Mouse (Mus musculus) hindbrain, embryonic 16.5 days (tissue): ENCODE results near the gene Treml1. TPM values are rescaled to one million over a fixed set of nuclear protein-coding genes. Genes with fewer than 3 reads are reported as not detected.

Experiments
- ATAC-seq: fragments of 200-750 bp; cut with Nextera tagmentation; 2 replicates; pipeline ENCODE4 v1.8.0; 2017; ENCODE audit warnings: moderate TSS enrichment, moderate library complexity
- H3K27ac ChIP-seq: fragments of 300-500 bp; sonication (generic); 2 replicates; pipeline ENCODE4 v1.5.1; 2014; ENCODE audit warnings: low read depth, mild to moderate bottlenecking, control low read depth, low read length, moderate library complexity
- H3K27me3 ChIP-seq: fragments of 300-500 bp; sonication (generic); replicated peaks from 2 replicates; pipeline ENCODE4 v1.6.1; 2014; ENCODE audit warnings: low read length; ENCODE audit not compliant: control insufficient read depth, insufficient read depth
- H3K36me3 ChIP-seq: fragments of 300-500 bp; sonication (generic); 2 replicates; pipeline ENCODE4 v1.6.1; 2014; ENCODE audit warnings: mild to moderate bottlenecking, low read length, moderate library complexity, mixed read lengths; ENCODE audit not compliant: control insufficient read depth, insufficient read depth
- H3K4me1 ChIP-seq: fragments of 300-500 bp; sonication (generic); 2 replicates; pipeline ENCODE4 v1.6.1; 2014; ENCODE audit warnings: low read depth, low read length; ENCODE audit not compliant: control insufficient read depth, insufficient read depth
- H3K4me2 ChIP-seq: fragments of 300-500 bp; sonication (generic); 2 replicates; pipeline ENCODE4 v1.6.1; 2014; ENCODE audit warnings: mild to moderate bottlenecking, low read length, control low read depth, moderate library complexity
- H3K4me3 ChIP-seq: fragments of 300-500 bp; sonication (generic); 2 replicates; pipeline ENCODE4 v1.5.1; 2014; ENCODE audit warnings: mild to moderate bottlenecking, low read length, control low read depth, moderate library complexity
- H3K9ac ChIP-seq: fragments of 300-500 bp; sonication (generic); 2 replicates; pipeline ENCODE4 v1.6.1; 2014; ENCODE audit warnings: low read depth, mild to moderate bottlenecking, control low read depth, low read length, moderate library complexity
- H3K9me3 ChIP-seq: fragments of 300-500 bp; sonication (generic); 2 replicates; pipeline ENCODE4 v1.6.1; 2014; ENCODE audit warnings: mild to moderate bottlenecking, low read length, moderate library complexity; ENCODE audit not compliant: control insufficient read depth
- WGBS: fragments of 180-500 bp; shearing (Covaris S2); extraction: QIAGEN DNeasy Blood & Tissue Kit; methylation state at CpG from one replicate; pipeline ENCODE4 v1.1.7; 2014; 5-methylcytosine and 5-hydroxymethylcytosine counted together
- polyA plus RNA-seq: library from polyadenylated mRNA; unstranded; fragments of >200 nt; fragmentation: Nextera tagmentation; extraction: Ambion mirVana; gene quantifications from 2 replicates; pipeline ENCODE4 v1.2.1, GENCODE M21; 2015

The Treml1 gene
- polyA plus RNA-seq, 1 experiment from 2014 or later = 0.49 TPM

DNA sequence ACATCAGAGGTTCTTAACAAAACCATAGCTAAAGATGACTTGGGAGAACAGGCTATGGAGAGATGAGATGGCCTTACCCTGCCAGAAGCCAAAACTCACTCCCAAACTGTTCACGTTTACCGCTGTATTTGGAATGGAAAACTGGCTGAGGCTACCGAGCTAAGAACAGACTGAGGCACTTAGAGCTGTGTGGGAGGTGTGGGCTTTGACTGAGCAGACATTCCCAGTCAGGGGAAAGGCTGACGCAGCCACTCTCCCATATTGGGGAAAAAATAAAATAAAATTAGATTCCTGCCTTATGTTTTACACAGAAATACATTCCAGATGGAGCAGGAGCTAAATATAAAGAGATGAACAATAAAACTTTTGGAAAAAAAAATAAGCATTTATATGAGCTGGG lies 33.1 kb upstream of the Treml1 start:
- 88% methylated on average over 4 of the region's 4 CpGs for WGBS

DNA sequence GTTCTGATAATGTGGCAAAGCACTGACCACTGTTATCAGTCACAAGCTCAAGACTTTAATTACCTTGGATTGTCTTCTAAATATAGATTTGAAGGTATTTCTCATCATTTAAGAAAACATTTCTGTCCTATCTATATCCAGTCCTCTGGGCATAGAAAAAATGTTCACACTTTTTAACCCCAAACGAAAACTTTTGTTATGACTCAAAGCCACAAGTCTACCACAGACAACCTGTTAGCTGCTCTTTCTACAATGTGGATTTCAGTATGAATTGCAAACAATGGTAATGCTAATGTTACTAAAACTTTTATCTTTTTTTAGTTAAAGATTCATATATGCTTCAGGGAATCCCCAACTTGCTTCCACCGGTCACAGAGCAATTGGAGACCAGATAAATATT lies 27.2 kb upstream of the Treml1 start:
- Histone ChIP-seq H3K9me3 (no peaks in the 10 kb centered on the region), H3K27ac (no peak overlapping the region), H3K4me3 (no peak overlapping the region), H3K4me1 (no peaks in the 10 kb centered on the region), H3K4me2 (no peak overlapping the region), H3K9ac (no peak overlapping the region), H3K27me3 (no peaks in the 10 kb centered on the region), H3K36me3 (no peaks in the 10 kb centered on the region)
- 93% methylated on average over 2 of the region's 2 CpGs for WGBS
- no peak for ATAC-seq

More for the DNA sequence above, 33.1 kb upstream of the Treml1 start:
- no peak overlapping the region for H3K27ac ChIP-seq
- no peaks in the 10 kb centered on the region for H3K9me3 ChIP-seq
- no peak overlapping the region for H3K9ac ChIP-seq
- H3K36me3 ChIP-seq = no peaks in the 10 kb centered on the region
- H3K4me2 ChIP-seq = no peak overlapping the region
- H3K4me1 ChIP-seq = no peaks in the 10 kb centered on the region
- no peak for ATAC-seq
- no peaks in the 10 kb centered on the region for H3K27me3 ChIP-seq
- no peak overlapping the region for H3K4me3 ChIP-seq

- Histone ChIP-seq H3K27me3 (no peaks in the 10 kb centered on the region), H3K4me3 (no peak overlapping the region), H3K36me3 (no peaks in the 10 kb centered on the region), H3K27ac (no peak overlapping the region), H3K4me1 (no peaks in the 10 kb centered on the region), H3K4me2 (no peak overlapping the region), H3K9ac (no peak overlapping the region), H3K9me3 (no peaks in the 10 kb centered on the region)
- ATAC-seq = no peak
- WGBS = 91% methylated on average over 4 of the region's 4 CpGs
Measured at GRCm38 (mm10) chr17:48334186-48334585, 25.5 kb upstream of the Treml1 start.

GRCm38 (mm10) chr17:48336857-48337256 lies 22.9 kb upstream of the Treml1 start:
- H3K4me2 ChIP-seq = no peak overlapping the region
- no peaks in the 10 kb centered on the region for H3K4me1 ChIP-seq
- 3% methylated on average over 6 of the region's 6 CpGs for WGBS
- no peak overlapping the region for H3K9ac ChIP-seq
- no peaks in the 10 kb centered on the region for H3K36me3 ChIP-seq
- ATAC-seq = 0 out of 2 replicates have a peak, but pooled peaks have one; percentile 40
- no peak overlapping the region for H3K27ac ChIP-seq
- H3K4me3 ChIP-seq = no peak overlapping the region
- H3K9me3 ChIP-seq = no peaks in the 10 kb centered on the region
- H3K27me3 ChIP-seq = no peaks in the 10 kb centered on the region

- no peaks in the 10 kb centered on the region for H3K36me3 ChIP-seq
- H3K4me3 ChIP-seq = no peak overlapping the region
- H3K27ac ChIP-seq = no peak overlapping the region
- no peak overlapping the region for H3K9ac ChIP-seq
- 89% methylated on average over 1 of the region's 1 CpGs for WGBS
- H3K4me1 ChIP-seq = no peaks in the 10 kb centered on the region
- no peak for ATAC-seq
- no peaks in the 10 kb centered on the region for H3K9me3 ChIP-seq
- H3K4me2 ChIP-seq = no peak overlapping the region
- no peaks in the 10 kb centered on the region for H3K27me3 ChIP-seq
Measured at GRCm38 (mm10) chr17:48340267-48340666, 19.4 kb upstream of the Treml1 start.

- Histone ChIP-seq H3K27me3 (no peaks in the 10 kb centered on the region), H3K4me2 (no peak overlapping the region), H3K4me1 (no peaks in the 10 kb centered on the region), H3K9ac (no peak overlapping the region), H3K27ac (no peak overlapping the region), H3K36me3 (no peaks in the 10 kb centered on the region), H3K4me3 (no peak overlapping the region), H3K9me3 (no peaks in the 10 kb centered on the region)
- WGBS = 75% methylated on average over 3 of the region's 3 CpGs
- ATAC-seq = no peak
Measured at GRCm38 (mm10) chr17:48341947-48342346, 17.8 kb upstream of the Treml1 start.

- Histone ChIP-seq H3K9ac (no peak overlapping the region), H3K36me3 (no peaks in the 10 kb centered on the region), H3K27ac (no peak overlapping the region), H3K27me3 (no peaks in the 10 kb centered on the region), H3K4me1 (no peaks in the 10 kb centered on the region), H3K4me2 (no peak overlapping the region), H3K9me3 (no peaks in the 10 kb centered on the region), H3K4me3 (no peak overlapping the region)
- WGBS = 90% methylated on average over 2 of the region's 2 CpGs
- no peak for ATAC-seq
Measured at GRCm38 (mm10) chr17:48343065-48343464, 16.7 kb upstream of the Treml1 start.

GRCm38 (mm10) chr17:48345824-48346223 lies 13.9 kb upstream of the Treml1 start:
- Histone ChIP-seq H3K27ac (no peak overlapping the region), H3K4me3 (no peak overlapping the region), H3K9ac (no peak overlapping the region), H3K9me3 (no peaks in the 10 kb centered on the region), H3K4me1 (no peaks in the 10 kb centered on the region), H3K4me2 (no peak overlapping the region), H3K36me3 (no peaks in the 10 kb centered on the region), H3K27me3 (no peaks in the 10 kb centered on the region)
- 88% methylated on average over 4 of the region's 4 CpGs for WGBS
- ATAC-seq = no peak

DNA sequence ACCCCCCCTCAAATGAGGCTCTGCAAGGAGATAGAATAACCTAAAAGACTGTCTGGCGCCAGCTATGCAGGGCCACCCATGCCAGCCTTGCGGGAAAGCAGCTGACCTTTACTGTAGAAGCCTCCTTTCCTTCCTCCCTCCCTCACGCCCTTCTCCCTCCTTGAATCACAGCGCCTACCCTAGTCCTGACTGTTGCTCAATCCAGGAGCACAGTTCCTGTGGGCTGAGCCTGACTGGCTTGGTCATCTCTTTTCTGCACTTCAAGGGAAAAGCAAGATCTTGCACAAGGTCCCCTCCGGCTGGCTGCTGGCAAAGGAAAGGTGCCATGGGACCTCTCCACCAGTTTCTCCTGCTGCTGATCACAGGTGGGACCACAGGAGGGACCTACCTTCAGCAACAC lies 13.5 kb upstream of the Treml1 start, which contains the start of gene Trem2:
Gene Trem2, plus strand, starts transcription at position 171 of the 400 bp plus-strand sequence.
- 79% methylated on average over 5 of the region's 5 CpGs for WGBS
- H3K9me3 ChIP-seq = no peaks in the 10 kb centered on the region
- H3K27me3 ChIP-seq = no peaks in the 10 kb centered on the region

GRCm38 (mm10) chr17:48346834-48347233 lies 12.9 kb upstream of the Treml1 start:
- Histone ChIP-seq H3K9me3 (no peaks in the 10 kb centered on the region), H3K4me1 (no peaks in the 10 kb centered on the region), H3K36me3 (no peaks in the 10 kb centered on the region), H3K27ac (no peak overlapping the region), H3K27me3 (no peaks in the 10 kb centered on the region), H3K4me2 (no peak overlapping the region), H3K9ac (no peak overlapping the region), H3K4me3 (no peak overlapping the region)
- ATAC-seq = no peak
- WGBS = 69% methylated on average over 4 of the region's 4 CpGs

More for the DNA sequence above, 13.5 kb upstream of the Treml1 start, which contains the start of gene Trem2:
- Histone ChIP-seq H3K27ac (no peak within 1 kb of the TSS), H3K36me3 (no peaks in the 10 kb centered on the region), H3K4me1 (no peaks in the 10 kb centered on the region), H3K4me2 (no peak within 1 kb of the TSS), H3K4me3 (no peak within 1 kb of the TSS), H3K9ac (no peak within 1 kb of the TSS)
- ATAC-seq = no peak
